In the genomic region with DNA sequence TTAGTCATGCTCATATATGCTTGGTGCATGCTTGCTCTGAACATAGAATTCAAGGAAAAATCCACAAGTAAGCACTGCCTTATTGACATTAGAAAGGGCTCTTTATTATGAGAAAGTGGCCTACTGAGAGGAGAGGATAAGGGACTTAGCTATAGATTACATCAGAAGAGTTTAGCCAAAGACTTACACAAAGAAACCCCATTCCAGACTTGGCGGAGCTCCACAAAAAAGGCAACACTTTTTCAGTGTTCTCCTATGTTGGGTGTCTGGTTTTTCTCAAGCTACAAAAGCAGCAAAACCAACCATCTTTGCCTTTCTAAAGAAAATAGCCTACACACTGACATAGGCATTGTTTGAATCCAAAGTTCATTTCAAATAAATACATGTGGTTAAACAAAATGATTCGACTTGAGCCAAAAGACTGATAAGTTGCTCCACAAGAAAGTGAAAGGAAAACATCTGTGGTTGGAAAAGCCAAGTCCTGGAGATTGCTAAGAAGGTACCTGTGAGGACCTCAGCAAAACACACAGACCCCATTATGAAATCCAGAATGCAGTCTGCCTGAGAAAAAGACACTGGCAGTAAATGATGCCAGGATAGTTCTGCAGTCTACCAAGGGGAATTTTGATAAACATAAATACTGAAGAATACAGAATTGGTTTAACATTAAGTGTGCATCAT, we compare ENCODE assay signal across 21 mouse cellular contexts.
DNase-seq lines count a peak whose midpoint lies in the region; ATAC-seq and TF ChIP-seq lines count a peak whose summit lies in the region.
"Had no signal": no experiment of that assay in that cellular context is flagged by ENCODE, and none has a peak within 500 bp of the region (broad histone marks: within the 10 kb centered on the region; RNA-seq: fewer than 3 reads in every experiment).

No protein-coding gene starts in this region.

- no peaks in the 10 kb centered on the region for H3K36me3 ChIP-seq in heart, embryonic 14.5 days (ENCODE audit: control insufficient read depth, insufficient read depth, low read length)
- H3K36me3 ChIP-seq in liver, embryonic 12.5 days, result no peaks in the 10 kb centered on the region
- H3K36me3 ChIP-seq in stomach, embryonic 15.5 days, result no peaks in the 10 kb centered on the region
- H3K36me3 ChIP-seq: forebrain, embryonic 12.5 days; midbrain, embryonic 12.5 days; neural tube, embryonic 12.5 days had no signal

- H3K4me1 ChIP-seq in heart, embryonic 14.5 days (ENCODE audit: control insufficient read depth in 2 of 2, insufficient read depth in 2 of 2, low read length in 2 of 2), result peaks cover 0 to 2% of the 10 kb centered on the region in 2 experiments; a peak in 1 of 4 replicates
- H3K4me1 ChIP-seq in liver, embryonic 12.5 days, result no peaks in the 10 kb centered on the region
- no peaks in the 10 kb centered on the region for H3K4me1 ChIP-seq in stomach, embryonic 15.5 days
- H3K4me1 ChIP-seq in cerebellum, adult 2 months (ENCODE audit: control insufficient read depth, insufficient read depth, low read length), result no peaks in the 10 kb centered on the region
- H3K4me1 ChIP-seq: forebrain, embryonic 12.5 days; midbrain, embryonic 12.5 days; neural tube, embryonic 12.5 days had no signal

- no peak overlapping the region for H3K9ac ChIP-seq in heart, embryonic 14.5 days (ENCODE audit: low read length)
- H3K9ac ChIP-seq in liver, embryonic 12.5 days, result no peak overlapping the region
- H3K9ac ChIP-seq in stomach, embryonic 15.5 days, result no peak overlapping the region
- H3K9ac ChIP-seq: forebrain, embryonic 12.5 days; midbrain, embryonic 12.5 days; neural tube, embryonic 12.5 days had no signal

- ATAC-seq in heart, embryonic 14.5 days (ENCODE audit: insufficient number of reproducible peaks, insufficient read depth, low FRiP score, low read depth), result peak; percentile 87
- no peak for ATAC-seq in liver, embryonic 12.5 days
- ATAC-seq in stomach, embryonic 15.5 days (ENCODE audit: insufficient read depth, low FRiP score, low read depth), result peak; percentile 93
- ATAC-seq: hindbrain, postnatal 0 days had no signal

- TF ChIP-seq CTCF in cerebellum, adult 2 months (IDR thresholded peaks at IDR 0.05; ENCODE audit: borderline replicate concordance, insufficient read depth, low read depth, low read length), result no peak

- no peak overlapping the region for H3K27ac ChIP-seq in heart, embryonic 14.5 days (replicated peaks in 1 of 2; ENCODE audit: control insufficient read depth in 1 of 2, insufficient read depth in 1 of 2, low read depth in 2 of 2, low read length in 2 of 2)
- H3K27ac ChIP-seq in liver, embryonic 12.5 days, result no peak overlapping the region
- peak overlapping the region; percentile 61; the same call in 1 of the 2 replicates for H3K27ac ChIP-seq in stomach, embryonic 15.5 days
- no peak overlapping the region for H3K27ac ChIP-seq in cerebellum, adult 2 months (ENCODE audit: insufficient read depth, low read length)
- H3K27ac ChIP-seq: forebrain, embryonic 12.5 days; hindbrain, postnatal 0 days; midbrain, embryonic 12.5 days; neural tube, embryonic 12.5 days had no signal

- H3K4me2 ChIP-seq in heart, embryonic 14.5 days (ENCODE audit: low read length), result no peak overlapping the region
- H3K4me2 ChIP-seq in liver, embryonic 12.5 days, result no peak overlapping the region
- no peak overlapping the region for H3K4me2 ChIP-seq in stomach, embryonic 15.5 days
- H3K4me2 ChIP-seq: forebrain, embryonic 12.5 days; liver, embryonic 11.5 days; midbrain, embryonic 12.5 days; neural tube, embryonic 12.5 days had no signal

- TF ChIP-seq POLR2A in cerebellum, adult 2 months (IDR thresholded peaks at IDR 0.05; ENCODE audit: borderline replicate concordance, insufficient read depth, low read length), result no peak

- H3K27me3 ChIP-seq in heart, embryonic 14.5 days (ENCODE audit: control insufficient read depth, insufficient read depth, low read length), result no peaks in the 10 kb centered on the region
- no peaks in the 10 kb centered on the region for H3K27me3 ChIP-seq in liver, embryonic 12.5 days (replicated peaks)
- no peaks in the 10 kb centered on the region for H3K27me3 ChIP-seq in stomach, embryonic 15.5 days (replicated peaks)
- H3K27me3 ChIP-seq in cerebellum, adult 2 months (ENCODE audit: control insufficient read depth, insufficient read depth, low read length), result no peaks in the 10 kb centered on the region
- H3K27me3 ChIP-seq: forebrain, embryonic 12.5 days; midbrain, embryonic 12.5 days; neural tube, embryonic 12.5 days had no signal

- no peak overlapping the region for H3K4me3 ChIP-seq in heart, embryonic 14.5 days (ENCODE audit: control insufficient read depth in 1 of 2, insufficient read depth in 1 of 2, low read depth in 1 of 2, low read length in 2 of 2)
- H3K4me3 ChIP-seq in liver, embryonic 12.5 days, result no peak overlapping the region
- H3K4me3 ChIP-seq in stomach, embryonic 15.5 days (replicated peaks), result no peak overlapping the region
- H3K4me3 ChIP-seq in cerebellum, adult 2 months (replicated peaks; ENCODE audit: insufficient read depth, low read depth, low read length), result no peak overlapping the region
- H3K4me3 ChIP-seq: forebrain, embryonic 12.5 days; midbrain, embryonic 12.5 days; neural tube, embryonic 12.5 days had no signal

- DNase-seq in heart, adult 9 months (ENCODE audit: low spot score in 2 of 2), result no peak
- peak; percentile 3 for DNase-seq in liver
- peak; percentile 30 for DNase-seq in heart, postnatal 4 days
- no peak for DNase-seq in urinary bladder, postnatal 4 days (ENCODE audit: low spot score in 2 of 2)
- DNase-seq in cerebellum, adult 2 months, result no peak
- DNase-seq: adrenal gland, adult 8-10 months; cerebellum, postnatal 25 days; gastrocnemius, postnatal 10 days; kidney, adult 8-10 months; kidney, postnatal 14 days; lung, adult 2 months; right cerebral cortex, postnatal 4 days; thymus, postnatal 25 days had no signal

- H3K9me3 ChIP-seq in heart, embryonic 14.5 days (ENCODE audit: control insufficient read depth, low read length), result no peaks in the 10 kb centered on the region
- H3K9me3 ChIP-seq in liver, embryonic 12.5 days (replicated peaks), result no peaks in the 10 kb centered on the region
- H3K9me3 ChIP-seq in stomach, embryonic 15.5 days, result no peaks in the 10 kb centered on the region
- H3K9me3 ChIP-seq: forebrain, embryonic 12.5 days; midbrain, embryonic 12.5 days; neural tube, embryonic 12.5 days had no signal

- 42% methylated on average over 2 of the region's 2 CpGs for WGBS in heart, embryonic 14.5 days
- 62% methylated on average over 2 of the region's 2 CpGs for WGBS in liver, embryonic 12.5 days (ENCODE audit: insufficient replicate concordance)
- WGBS in stomach, embryonic 15.5 days, result 33% methylated on average over 2 of the region's 2 CpGs
- WGBS in cerebellum, adult 2 months, result 77% methylated on average over 2 of the region's 2 CpGs

Comparison
In these comparisons a context has a peak if more than half of its experiments do, and no peak if none do; other contexts are left out.
1. DNase-seq: peak in liver (single experiment) and heart, postnatal 4 days (single experiment); none in heart, adult 9 months (0 of 2), urinary bladder, postnatal 4 days (0 of 2) and cerebellum, adult 2 months (0 of 2).